Mouse (Mus musculus) c-Kit-positive CD71-negative TER-119-negative erythroid progenitor cells, embryonic 14.5 days (primary cell): ENCODE data around the gene C2cd2l.

ENCODE experiments used
- DNase-seq: peaks from one replicate; pipeline ENCODE4 v3.0.0-alpha.2; 2013; ENCODE audit warnings: low read depth

Gene C2cd2l

DNA sequence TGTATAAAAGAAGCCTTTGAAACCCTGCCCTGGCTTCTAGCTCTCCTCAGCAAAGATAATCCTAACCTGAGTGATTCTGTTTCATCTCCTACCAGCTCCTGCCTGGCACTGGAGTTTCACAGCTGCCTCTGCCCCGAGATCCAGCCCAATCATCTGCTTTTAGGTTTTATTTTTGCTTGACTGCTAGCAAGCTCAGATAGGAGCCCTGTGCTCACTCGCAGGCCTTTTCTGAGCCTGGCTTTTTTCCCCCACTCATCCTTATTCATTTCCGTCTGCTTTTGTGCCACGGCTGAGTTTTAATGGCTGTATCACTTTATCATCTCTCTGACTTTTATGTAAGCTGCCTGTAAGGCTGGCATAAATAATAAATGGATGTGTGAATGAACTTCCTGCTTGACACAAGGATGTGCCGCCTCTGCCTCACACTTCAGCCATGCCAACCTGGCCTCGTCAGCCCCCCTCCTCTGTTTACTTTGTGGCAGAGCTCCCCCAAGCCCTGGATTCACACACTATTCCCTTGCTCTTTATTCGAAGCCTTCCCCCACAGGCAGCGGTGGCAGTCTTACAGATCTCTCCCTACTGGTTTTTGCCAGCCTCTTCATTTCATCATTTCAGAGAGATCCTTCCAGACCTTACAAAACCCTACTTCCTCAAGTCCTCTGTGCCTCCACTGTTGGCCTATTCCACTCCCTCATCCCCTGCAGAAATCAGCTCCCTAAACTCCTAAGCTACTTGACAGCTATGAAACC, 53.4 kb downstream of the C2cd2l start:
- no peak for DNase-seq

DNA sequence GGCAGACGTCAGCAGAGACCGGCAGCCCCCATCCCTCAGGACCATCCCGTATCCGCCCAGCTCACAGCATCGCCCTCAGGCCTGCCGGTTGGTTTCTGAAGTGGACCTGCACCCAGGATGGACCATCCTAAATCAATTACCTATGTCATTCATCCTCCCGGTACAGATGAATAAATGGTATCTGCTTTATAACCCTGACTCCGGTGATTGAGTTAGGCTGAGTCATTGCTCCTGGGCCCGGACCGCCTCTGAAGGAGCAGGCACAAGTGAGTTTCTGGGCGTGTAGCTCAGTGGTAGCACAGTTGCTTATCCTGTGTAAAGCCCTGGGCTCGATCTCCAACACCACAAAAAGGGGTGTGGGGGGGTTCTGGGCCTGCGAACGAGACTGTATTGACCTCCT, 58.7 kb downstream of the C2cd2l start:
- DNase-seq: no peak
